Mouse (Mus musculus) forebrain, embryonic 11.5 days (tissue): ENCODE data around the gene Sv2a. TPM values are rescaled to one million over a fixed set of nuclear protein-coding genes. Genes with fewer than 3 reads are reported as not detected.
"Not testable (repeated sequence)": the region's sequence is repeated elsewhere in the genome, so short reads cannot be mapped to it uniquely, and the experiment has no call there.

Experiments used
- ATAC-seq: fragments of 200-750 bp; cut with Nextera tagmentation; replicated peaks from 2 replicates; pipeline ENCODE4 v1.8.0; 2017; ENCODE audit warnings: moderate TSS enrichment; ENCODE audit not compliant: low FRiP score
- DNase-seq: peaks from one replicate; pipeline ENCODE4 v3.0.0-alpha.2; 2017; ENCODE audit warnings: low spot score
- H3K27ac ChIP-seq: fragments of 300-500 bp; sonication (generic); 2 replicates; pipeline ENCODE4 v1.5.1; 2014; ENCODE audit warnings: low read depth, low read length
- H3K27me3 ChIP-seq: fragments of 300-500 bp; sonication (generic); 2 replicates; pipeline ENCODE4 v1.6.1; 2014; ENCODE audit warnings: mild to moderate bottlenecking, low read length, mixed read lengths; ENCODE audit not compliant: control insufficient read depth, insufficient read depth
- H3K36me3 ChIP-seq: fragments of 300-500 bp; sonication (generic); 2 replicates; pipeline ENCODE4 v1.6.1; 2014; ENCODE audit warnings: mild to moderate bottlenecking, low read length, moderate library complexity, mixed read lengths; ENCODE audit not compliant: control insufficient read depth, insufficient read depth
- H3K4me1 ChIP-seq: fragments of 300-500 bp; sonication (generic); replicated peaks from 2 replicates; pipeline ENCODE4 v1.6.1; 2014; ENCODE audit warnings: low read length, mixed read lengths; ENCODE audit not compliant: control insufficient read depth, insufficient read depth
- H3K4me2 ChIP-seq: fragments of 300-500 bp; sonication (generic); 2 replicates; pipeline ENCODE4 v1.6.1; 2014; ENCODE audit warnings: low read depth, mild to moderate bottlenecking, low read length, moderate library complexity, mixed read lengths; ENCODE audit not compliant: severe bottlenecking
- H3K4me3 ChIP-seq: fragments of 300-500 bp; sonication (generic); 2 replicates; pipeline ENCODE4 v1.5.1; 2014; ENCODE audit warnings: low read depth, low read length
- H3K9ac ChIP-seq: fragments of 300-500 bp; sonication (generic); 2 replicates; pipeline ENCODE4 v1.6.1; 2014; ENCODE audit warnings: low read length
- H3K9me3 ChIP-seq: fragments of 300-500 bp; sonication (generic); 2 replicates; pipeline ENCODE4 v1.6.1; 2016; ENCODE audit warnings: low read length, mixed read lengths; ENCODE audit not compliant: control insufficient read depth
- WGBS: fragments of 180-500 bp; shearing (Covaris S2); extraction: QIAGEN DNeasy Blood & Tissue Kit; methylation state at CpG from one replicate; pipeline ENCODE4 v1.1.7; 2014; 5-methylcytosine and 5-hydroxymethylcytosine counted together
- polyA plus RNA-seq: library from polyadenylated mRNA; unstranded; fragments of >200 nt; fragmentation: Nextera tagmentation; extraction: Ambion mirVana; gene quantifications from 2 replicates; pipeline ENCODE4 v1.2.1, GENCODE M21; 2014

The Sv2a gene
- polyA plus RNA-seq, 1 experiment from 2014 or later = 9.0 TPM

DNA sequence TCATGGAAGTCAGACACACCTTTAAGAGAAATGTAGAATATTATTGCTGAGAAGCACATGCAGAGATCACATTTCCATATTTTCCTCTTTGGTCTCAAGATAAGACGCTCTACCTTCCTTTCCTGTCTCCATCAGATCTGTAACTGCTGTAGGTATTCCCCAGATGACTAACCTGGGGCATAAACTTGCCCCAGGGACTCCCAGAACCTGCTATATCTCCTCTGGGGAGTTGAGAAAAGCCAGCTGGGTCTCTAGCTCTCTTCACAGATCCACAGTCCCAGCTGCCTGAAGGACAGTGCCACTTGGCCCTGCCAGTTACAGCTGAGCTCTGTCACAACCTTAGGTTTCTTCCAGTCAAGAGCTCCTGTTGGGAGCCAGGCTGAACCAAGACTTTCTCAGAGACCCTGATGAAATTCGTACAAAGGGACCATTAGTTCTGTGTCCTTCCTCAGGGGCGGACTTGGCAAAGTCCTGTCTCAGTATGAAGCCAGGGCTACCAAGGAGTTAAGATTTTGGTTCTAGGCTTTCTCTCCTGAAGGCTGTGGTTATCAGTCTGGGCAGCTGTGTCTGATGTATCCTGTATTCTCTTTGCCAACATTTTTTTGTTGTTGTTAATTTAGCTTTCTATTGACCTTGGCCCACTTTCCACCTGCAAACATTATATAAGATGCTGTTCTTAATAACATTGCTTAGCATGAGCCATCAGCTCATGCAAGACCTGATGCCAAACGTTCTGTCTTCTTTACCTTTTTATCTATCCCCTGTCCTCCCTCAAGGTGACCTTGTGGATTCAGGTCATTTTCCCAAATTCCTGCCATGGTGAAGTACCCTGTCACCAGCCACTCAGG is 50.2 kb downstream of the Sv2a start:
- Histone ChIP-seq H3K4me3 (no peak overlapping the region), H3K4me2 (no peak overlapping the region), H3K9ac (no peak overlapping the region), H3K4me1 (0 out of 2 replicates have a peak, but pooled peaks cover 2% of the 10 kb centered on the region), H3K27ac (no peak overlapping the region), H3K27me3 (no peaks in the 10 kb centered on the region), H3K36me3 (no peaks in the 10 kb centered on the region), H3K9me3 (no peaks in the 10 kb centered on the region)
- ATAC-seq (no peak), DNase-seq (no peak)
- 72% methylated on average over 4 of the region's 4 CpGs for WGBS

DNA sequence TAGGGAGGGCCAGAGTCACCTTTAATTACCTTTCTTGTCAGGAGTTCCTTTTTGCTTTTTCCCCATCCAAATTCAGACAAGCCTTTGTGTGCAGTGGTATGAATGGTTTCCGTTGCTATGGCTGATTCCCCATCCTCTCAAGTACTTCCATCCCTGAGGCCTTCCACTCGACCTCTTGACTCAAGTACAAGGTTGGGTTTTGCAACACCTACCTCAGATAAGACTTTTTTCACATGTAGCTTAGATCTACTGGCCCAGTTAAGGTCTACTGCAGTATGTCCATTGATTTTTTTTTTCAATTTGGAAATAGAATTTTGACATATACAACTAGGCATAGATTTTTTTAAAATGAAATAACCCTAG is 50.8 kb downstream of the Sv2a start:
- 69% methylated on average over 2 of the region's 2 CpGs for WGBS
- H3K4me2 ChIP-seq = no peak overlapping the region

DNA sequence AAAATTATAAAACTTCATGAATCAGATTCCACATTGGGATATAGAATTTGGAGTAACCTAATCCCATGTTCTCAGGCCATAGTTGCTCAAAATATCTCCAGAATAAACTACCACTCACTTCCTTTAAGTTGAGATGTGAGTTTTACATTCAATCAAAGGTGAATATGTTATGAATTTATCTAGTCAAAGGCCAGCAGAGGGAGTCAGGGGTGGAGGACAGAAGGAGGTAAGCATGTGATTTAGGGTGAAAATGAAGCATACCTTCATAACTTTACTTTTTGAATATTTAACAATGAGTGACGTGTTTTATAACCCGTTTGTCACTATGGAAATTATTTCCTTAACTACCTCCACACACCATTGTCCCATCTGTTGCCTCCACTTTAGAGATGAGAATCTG is 54.0 kb downstream of the Sv2a start:
- WGBS = 92% methylated on average over 2 of the region's 2 CpGs
- no peak overlapping the region for H3K4me2 ChIP-seq
- H3K27me3 ChIP-seq = no peaks in the 10 kb centered on the region
- H3K9me3 ChIP-seq = no peaks in the 10 kb centered on the region
- no peak overlapping the region for H3K9ac ChIP-seq
- DNase-seq = no peak
- no peak overlapping the region for H3K4me3 ChIP-seq
- no peaks in the 10 kb centered on the region for H3K4me1 ChIP-seq
- no peak overlapping the region for H3K27ac ChIP-seq
- no peaks in the 10 kb centered on the region for H3K36me3 ChIP-seq
- ATAC-seq = no peak

More for the DNA sequence above, 50.8 kb downstream of the Sv2a start:
- no peak overlapping the region for H3K9ac ChIP-seq
- 0 out of 2 replicates have a peak, but pooled peaks cover 2% of the 10 kb centered on the region for H3K4me1 ChIP-seq
- no peak overlapping the region for H3K27ac ChIP-seq
- H3K9me3 ChIP-seq = no peaks in the 10 kb centered on the region
- no peak overlapping the region for H3K4me3 ChIP-seq
- H3K36me3 ChIP-seq = no peaks in the 10 kb centered on the region
- ATAC-seq = no peak
- H3K27me3 ChIP-seq = no peaks in the 10 kb centered on the region
- no peak for DNase-seq

DNA sequence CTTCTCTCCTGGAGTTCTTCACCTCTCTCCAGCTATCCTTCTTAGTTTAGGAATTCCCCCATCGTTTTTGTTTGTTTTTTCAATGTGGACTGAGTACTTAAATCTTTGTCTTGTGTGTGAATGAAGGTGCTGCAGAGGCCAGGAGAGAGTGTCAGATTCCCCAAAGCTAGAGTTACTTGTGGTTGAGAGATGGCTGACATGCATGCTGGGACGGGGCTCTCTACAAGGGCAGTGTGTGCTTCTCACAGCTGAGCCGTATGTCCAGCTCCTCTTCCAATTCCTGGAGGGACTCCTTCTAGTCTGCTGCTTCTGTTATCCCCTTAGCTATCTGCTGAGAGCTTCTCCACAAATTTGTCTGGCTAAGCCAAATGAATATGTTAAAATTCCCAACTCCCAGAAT is 54.9 kb downstream of the Sv2a start:
- no peak overlapping the region for H3K9ac ChIP-seq
- no peak overlapping the region for H3K4me3 ChIP-seq
- 71% methylated on average over 3 of the region's 3 CpGs for WGBS
- H3K27ac ChIP-seq = no peak overlapping the region
- no peaks in the 10 kb centered on the region for H3K9me3 ChIP-seq
- H3K4me1 ChIP-seq = no peaks in the 10 kb centered on the region
- DNase-seq = no peak
- no peaks in the 10 kb centered on the region for H3K36me3 ChIP-seq
- ATAC-seq = no peak
- H3K4me2 ChIP-seq = no peak overlapping the region
- no peaks in the 10 kb centered on the region for H3K27me3 ChIP-seq

DNA sequence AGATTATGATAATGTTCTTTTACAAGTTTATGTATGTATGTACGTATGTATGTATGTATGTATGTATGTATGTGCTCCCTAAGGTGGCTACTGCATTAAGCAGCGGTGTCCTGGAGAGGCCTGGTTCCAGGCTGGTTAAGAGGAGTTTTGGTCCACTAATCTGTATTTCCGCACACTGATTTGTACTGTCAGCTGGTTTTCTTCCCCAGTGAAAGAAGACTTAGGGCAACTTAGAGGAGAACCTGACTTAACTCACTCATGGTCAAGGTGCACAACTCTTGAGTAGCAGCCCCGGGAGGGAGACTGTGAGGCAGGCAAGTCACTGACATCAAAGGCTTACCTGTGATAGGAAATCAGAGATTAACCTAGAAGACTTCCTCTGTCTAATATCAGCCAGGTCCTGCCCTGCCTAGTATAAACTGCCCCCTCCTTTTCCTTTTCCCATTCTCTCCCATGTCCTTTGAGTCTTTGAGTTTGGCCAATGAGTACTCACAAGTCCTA is 55.9 kb downstream of the Sv2a start:
- Histone ChIP-seq H3K36me3 (no peaks in the 10 kb centered on the region), H3K27ac (no peak overlapping the region), H3K27me3 (no peaks in the 10 kb centered on the region), H3K9ac (peak overlapping the region; percentile 65), H3K4me1 (0 out of 2 replicates have a peak, but pooled peaks cover 2% of the 10 kb centered on the region), H3K4me2 (peak overlapping the region; percentile 55), H3K9me3 (no peaks in the 10 kb centered on the region), H3K4me3 (peak overlapping the region; percentile 33)
- ATAC-seq = no peak
- WGBS = 89% methylated on average over 4 of the region's 4 CpGs
- DNase-seq = no peak

DNA sequence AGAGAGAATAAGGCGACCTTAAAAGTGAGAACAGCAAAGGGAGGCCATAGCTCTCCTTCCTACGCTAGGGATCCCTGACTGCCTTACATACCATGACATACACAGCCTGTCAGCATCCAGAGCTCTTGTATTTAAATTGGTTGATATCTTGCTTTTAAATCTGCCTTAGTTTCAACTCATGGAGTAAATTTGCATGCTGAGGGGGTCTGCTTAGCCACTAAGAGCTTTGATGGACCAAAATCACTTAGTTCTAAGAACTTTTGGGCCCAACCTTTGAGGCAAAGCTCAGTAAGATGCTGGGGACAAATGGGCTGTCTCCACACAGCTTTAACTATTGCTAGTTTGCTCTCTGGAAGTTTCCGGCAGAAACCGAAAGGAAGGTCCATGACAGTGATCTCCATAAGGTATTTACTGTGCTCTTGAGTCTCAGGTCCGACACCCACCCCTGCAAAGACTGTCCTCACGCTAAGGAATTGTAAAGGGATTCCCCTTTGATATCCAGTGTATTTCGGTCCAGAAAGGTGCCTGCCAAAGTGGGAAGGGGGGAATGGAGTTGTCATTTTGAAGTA is 56.5 kb downstream of the Sv2a start:
- DNase-seq = peak; percentile 59
- no peaks in the 10 kb centered on the region for H3K9me3 ChIP-seq
- H3K4me2 ChIP-seq = peak overlapping the region; percentile 55
- no peak for ATAC-seq
- peak overlapping the region; percentile 65 for H3K9ac ChIP-seq
- peak overlapping the region; percentile 75 for H3K27ac ChIP-seq
- no peaks in the 10 kb centered on the region for H3K27me3 ChIP-seq
- peak overlapping the region; percentile 33 for H3K4me3 ChIP-seq
- H3K36me3 ChIP-seq = no peaks in the 10 kb centered on the region
- 27% methylated on average over 7 of the region's 7 CpGs for WGBS
- 0 out of 2 replicates have a peak, but pooled peaks cover 2% of the 10 kb centered on the region for H3K4me1 ChIP-seq

DNA sequence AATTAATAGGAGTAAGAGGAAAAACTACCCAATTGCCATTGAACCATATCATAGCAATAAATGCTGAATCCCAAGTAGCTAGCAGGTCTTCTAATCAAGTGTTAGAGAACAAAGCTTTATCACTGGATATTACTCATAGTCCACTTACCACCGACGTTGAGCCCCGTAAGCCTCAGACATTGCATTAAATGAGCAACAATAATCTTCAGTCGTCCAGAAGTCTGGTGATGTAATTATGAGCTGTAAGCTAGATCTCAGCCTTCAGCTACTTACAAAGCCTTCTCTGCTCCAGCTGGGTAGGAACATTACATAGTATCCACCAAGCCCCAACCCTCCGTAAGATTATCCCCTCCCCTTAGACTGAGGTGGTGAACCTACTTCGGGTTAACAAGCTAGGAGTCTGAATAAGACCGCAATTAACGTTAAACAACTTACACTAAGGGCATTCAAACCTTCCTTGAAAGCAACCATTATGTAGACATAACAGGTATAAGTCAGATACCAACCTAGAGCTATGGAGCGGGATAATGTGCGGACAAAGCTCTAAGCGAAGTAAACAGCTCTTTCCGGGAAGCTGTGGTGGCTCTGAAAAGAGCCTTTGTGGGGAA is 57.1 kb downstream of the Sv2a start:
- peak overlapping the region; percentile 55 for H3K4me2 ChIP-seq
- no peaks in the 10 kb centered on the region for H3K27me3 ChIP-seq
- 0 out of 2 replicates have a peak, but pooled peaks cover 2% of the 10 kb centered on the region for H3K4me1 ChIP-seq
- no peak for ATAC-seq
- peak overlapping the region; percentile 65 for H3K9ac ChIP-seq
- H3K36me3 ChIP-seq = no peaks in the 10 kb centered on the region
- peak overlapping the region; percentile 33 for H3K4me3 ChIP-seq
- no peaks in the 10 kb centered on the region for H3K9me3 ChIP-seq
- H3K27ac ChIP-seq = peak overlapping the region; percentile 75
- WGBS = under 1% methylated on average over 12 of the region's 12 CpGs
- no peak for DNase-seq

DNA sequence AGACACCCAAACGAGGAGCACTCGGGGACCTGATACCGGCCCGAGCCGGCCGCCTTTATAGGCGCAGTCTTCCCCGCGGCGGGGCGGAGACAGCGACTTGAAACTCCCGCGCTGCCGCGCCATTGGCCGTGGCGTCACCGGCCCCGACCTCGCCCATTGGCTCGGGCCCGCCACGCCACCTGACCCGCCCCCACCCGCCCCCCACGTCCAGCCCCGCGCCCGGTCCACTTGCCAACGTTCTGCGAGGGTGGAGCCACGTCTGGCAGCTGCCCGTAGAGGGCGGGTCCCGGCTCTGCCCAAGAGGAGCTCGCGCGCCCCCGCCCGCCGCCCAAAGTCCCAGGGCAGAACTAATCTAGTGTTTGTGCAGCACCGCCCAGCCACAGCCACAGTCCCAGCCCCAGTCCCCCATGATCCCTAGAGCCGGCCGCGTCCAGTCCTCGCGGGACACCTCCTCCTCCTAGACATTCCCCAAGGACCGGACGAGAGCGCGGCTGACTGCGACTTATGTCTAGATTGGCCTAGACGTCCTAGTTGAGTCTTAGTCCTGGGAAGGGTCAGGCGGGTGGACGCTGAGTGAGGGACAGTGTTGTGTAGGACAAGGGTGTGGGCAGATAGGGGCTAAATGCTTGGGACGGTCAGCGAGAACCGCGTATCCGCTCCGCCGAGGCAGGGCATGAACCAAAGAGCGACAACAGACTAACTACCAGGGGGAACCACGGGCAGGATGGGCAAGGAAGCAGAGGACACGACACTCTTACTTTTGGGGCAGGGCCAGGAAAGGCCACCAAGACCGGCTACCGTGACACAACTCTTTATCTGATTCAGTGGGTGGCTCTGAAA is 58.2 kb downstream of the Sv2a start, which contains the start of gene Hist2h3c2:
Hist2h3c2 (minus strand) TSS at position 174 of the 840 bp plus-strand sequence.
- Histone ChIP-seq H3K9ac (peak within 1 kb of the TSS; percentile 65), H3K4me3 (peak within 1 kb of the TSS; percentile 33), H3K4me2 (peak within 1 kb of the TSS; percentile 55), H3K27ac (peak within 1 kb of the TSS; percentile 75)
- H3K4me1 ChIP-seq, DNase-seq, H3K9me3 ChIP-seq, H3K27me3 ChIP-seq, H3K36me3 ChIP-seq: not testable (repeated sequence)
- peak; percentile 93 for ATAC-seq
- WGBS = 0% methylated on average over 10 of the region's 68 CpGs
